ENCODE assay signal across 10 mouse cellular contexts in the genomic region with DNA sequence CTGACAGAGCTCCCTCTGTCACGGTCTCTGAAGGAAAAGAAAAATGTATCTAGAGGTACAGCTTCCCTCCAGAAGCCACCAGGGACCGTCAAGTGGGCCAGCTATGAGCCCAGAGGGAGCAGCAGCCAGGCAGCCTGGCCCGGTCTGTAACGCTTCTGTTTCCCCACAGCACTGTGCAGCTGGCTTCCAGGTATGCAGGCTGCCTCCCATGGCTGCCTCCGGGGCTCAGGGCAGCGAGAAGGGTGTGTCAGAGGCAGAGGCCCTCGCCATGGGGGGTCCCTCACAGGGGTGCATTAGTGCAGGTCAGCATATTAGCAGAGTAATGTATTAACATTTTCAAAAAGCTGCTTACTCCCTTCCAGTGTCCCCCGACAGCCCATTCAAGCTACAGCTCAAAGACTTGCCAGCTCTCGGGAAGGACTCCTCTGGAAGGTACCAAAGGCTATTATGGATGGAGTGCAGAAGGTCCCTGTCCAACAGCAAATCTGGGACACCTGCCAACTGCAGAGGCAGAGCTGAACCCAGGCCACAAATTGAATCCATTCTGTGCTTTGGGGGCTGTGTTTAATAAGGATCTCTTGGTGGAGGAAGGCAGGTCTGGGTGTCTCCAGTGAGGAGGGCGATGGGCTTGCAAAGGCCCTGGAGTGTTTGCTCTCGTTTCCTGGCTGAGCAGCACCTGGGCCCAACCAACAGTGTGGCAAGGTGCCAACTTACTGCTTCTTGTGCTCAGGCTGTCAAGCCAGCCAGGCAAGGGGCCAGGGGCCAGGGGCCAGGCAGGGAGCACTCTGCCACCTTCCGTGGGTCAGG. TPM values are rescaled to one million over a fixed set of nuclear protein-coding genes. Genes with fewer than 3 reads are reported as not detected.
DNase-seq lines count a peak whose midpoint lies in the region; ATAC-seq and TF ChIP-seq lines count a peak whose summit lies in the region.
"Had no signal": no experiment of that assay in that cellular context is flagged by ENCODE, and none has a peak within 500 bp of the region (broad histone marks: within the 10 kb centered on the region; RNA-seq: fewer than 3 reads in every experiment).

No protein-coding gene starts in this region.

- WGBS in embryonic facial prominence, embryonic 13.5 days, result 82% methylated on average over 12 of the region's 12 CpGs
- WGBS in embryonic facial prominence, embryonic 10.5 days, result 89% methylated on average over 12 of the region's 12 CpGs
- 67% methylated on average over 12 of the region's 12 CpGs for WGBS in stomach, postnatal 0 days

- H3K4me2 ChIP-seq in embryonic facial prominence, embryonic 13.5 days, result no peak overlapping the region
- no peak overlapping the region for H3K4me2 ChIP-seq in stomach, postnatal 0 days (replicated peaks; ENCODE audit: low read depth)
- H3K4me2 ChIP-seq: neural tube, embryonic 12.5 days had no signal

- no peak for TF ChIP-seq EP300 in stomach, postnatal 0 days (optimal IDR thresholded peaks at IDR 0.05)

- no peak for TF ChIP-seq CTCF in stomach, postnatal 0 days (IDR thresholded peaks at IDR 0.05; ENCODE audit: low read depth)
- TF ChIP-seq CTCF in left cerebral cortex, adult 2 months (IDR thresholded peaks at IDR 0.05), result no peak

- intact Hi-C loops in left cerebral cortex, adult 2 months (cut with DNase I), result no loop called here

- H3K4me1 ChIP-seq in embryonic facial prominence, embryonic 13.5 days, result peaks cover 8% of the 10 kb centered on the region
- H3K4me1 ChIP-seq in embryonic facial prominence, embryonic 10.5 days, result no peaks in the 10 kb centered on the region
- H3K4me1 ChIP-seq in stomach, postnatal 0 days (replicated peaks; ENCODE audit: control insufficient read depth, insufficient read depth), result no peaks in the 10 kb centered on the region
- H3K4me1 ChIP-seq: neural tube, embryonic 12.5 days had no signal

- ATAC-seq in embryonic facial prominence, embryonic 13.5 days (ENCODE audit: insufficient number of reproducible peaks, insufficient read depth, low FRiP score, low TSS enrichment, low read depth), result no peak
- no peak for ATAC-seq in stomach, postnatal 0 days (ENCODE audit: low FRiP score, low TSS enrichment)

- 0 out of 2 replicates have a peak overlapping the region, but pooled peaks have one; percentile 48 for H3K27ac ChIP-seq in embryonic facial prominence, embryonic 13.5 days
- no peak overlapping the region for H3K27ac ChIP-seq in embryonic facial prominence, embryonic 10.5 days (replicated peaks)
- H3K27ac ChIP-seq in stomach, postnatal 0 days (replicated peaks), result no peak overlapping the region
- H3K27ac ChIP-seq in left cerebral cortex, adult 2 months, result no peak overlapping the region
- H3K27ac ChIP-seq: neural tube, embryonic 12.5 days had no signal

- H3K36me3 ChIP-seq in embryonic facial prominence, embryonic 13.5 days, result peaks cover 64% of the 10 kb centered on the region
- peaks cover 66% of the 10 kb centered on the region for H3K36me3 ChIP-seq in embryonic facial prominence, embryonic 10.5 days (replicated peaks)
- H3K36me3 ChIP-seq in stomach, postnatal 0 days (ENCODE audit: control insufficient read depth, insufficient read depth, low read length), result peaks cover 43% of the 10 kb centered on the region

- H3K4me3 ChIP-seq in embryonic facial prominence, embryonic 13.5 days, result no peak overlapping the region
- H3K4me3 ChIP-seq in embryonic facial prominence, embryonic 10.5 days, result no peak overlapping the region
- H3K4me3 ChIP-seq in stomach, postnatal 0 days (ENCODE audit: low read depth, low read length), result no peak overlapping the region
- H3K4me3 ChIP-seq in left cerebral cortex, adult 2 months, result no peak overlapping the region
- H3K4me3 ChIP-seq: neural tube, embryonic 12.5 days had no signal

- H3K9ac ChIP-seq in embryonic facial prominence, embryonic 13.5 days, result peak overlapping the region; percentile 46
- H3K9ac ChIP-seq in stomach, postnatal 0 days (ENCODE audit: low read length), result no peak overlapping the region
- H3K9ac ChIP-seq: neural tube, embryonic 12.5 days had no signal

- no peaks in the 10 kb centered on the region for H3K9me3 ChIP-seq in embryonic facial prominence, embryonic 13.5 days
- H3K9me3 ChIP-seq in embryonic facial prominence, embryonic 10.5 days, result no peaks in the 10 kb centered on the region
- no peaks in the 10 kb centered on the region for H3K9me3 ChIP-seq in stomach, postnatal 0 days (ENCODE audit: control insufficient read depth, low read length)
- H3K9me3 ChIP-seq: neural tube, embryonic 12.5 days had no signal

- DNase-seq in embryonic facial prominence, embryonic 10.5 days (ENCODE audit: low spot score), result no peak
- DNase-seq in right cerebral cortex, postnatal 10 days (ENCODE audit: low spot score in 2 of 2), result peak; percentile 61 to 69
- no peak for DNase-seq in right cerebral cortex, adult 2 months (ENCODE audit: low spot score in 2 of 2)
- peak; percentile 89 to 91 for DNase-seq in kidney, postnatal 36 days
- DNase-seq in stomach, postnatal 0 days (ENCODE audit: low spot score), result peak; percentile 31
- no peak for DNase-seq in left cerebral cortex, adult 2 months (ENCODE audit: extremely low spot score in 1 of 2, low spot score in 2 of 2)
- no peak for DNase-seq in layer of hippocampus, postnatal 14 days (ENCODE audit: low spot score in 2 of 2)
- DNase-seq: B cell, adult 2 months had no signal

- no peaks in the 10 kb centered on the region for H3K27me3 ChIP-seq in embryonic facial prominence, embryonic 13.5 days
- H3K27me3 ChIP-seq in embryonic facial prominence, embryonic 10.5 days (replicated peaks; ENCODE audit: low read depth, poor library complexity, severe bottlenecking), result no peaks in the 10 kb centered on the region
- H3K27me3 ChIP-seq in stomach, postnatal 0 days (ENCODE audit: control insufficient read depth, insufficient read depth, low read length), result no peaks in the 10 kb centered on the region
- H3K27me3 ChIP-seq: neural tube, embryonic 12.5 days had no signal

RNA-seq across cellular contexts. Expression of a gene that starts 6.6 kb away (rescaled TPM):
- polyA plus RNA-seq in embryonic facial prominence, embryonic 13.5 days (2015; fragmentation: Nextera tagmentation; extraction: Ambion mirVana), result 6.1 and 7.8 TPM in 2 replicates
- 11.0 and 11.3 TPM in 2 replicates for polyA plus RNA-seq in embryonic facial prominence, embryonic 10.5 days (2016; fragmentation: Nextera tagmentation; extraction: Ambion mirVana)
- 1.4 and 1.6 TPM in 2 replicates for polyA plus RNA-seq in stomach, postnatal 0 days (2015; fragmentation: Nextera tagmentation; extraction: Ambion mirVana)
- 10 to 100 TPM; 68.1 to 71.3 TPM for total RNA-seq in left cerebral cortex, adult 2 months (2021)
- 10 to 100 TPM; 36.3 to 41.7 TPM for total RNA-seq in layer of hippocampus, postnatal 14 days (2021)

RNA-seq across cellular contexts. Expression of a gene that starts 11.2 kb away (rescaled TPM):
- 76.7 and 83.5 TPM in 2 replicates for polyA plus RNA-seq in embryonic facial prominence, embryonic 13.5 days (2015; fragmentation: Nextera tagmentation; extraction: Ambion mirVana)
- 65.6 and 69.4 TPM in 2 replicates for polyA plus RNA-seq in embryonic facial prominence, embryonic 10.5 days (2016; fragmentation: Nextera tagmentation; extraction: Ambion mirVana)
- polyA plus RNA-seq in stomach, postnatal 0 days (2015; fragmentation: Nextera tagmentation; extraction: Ambion mirVana), result 77.7 and 81.1 TPM in 2 replicates
- total RNA-seq in left cerebral cortex, adult 2 months (2021), result 10 to 100 TPM; 44.9 to 45.9 TPM
- 10 to 100 TPM; 40.9 to 52.0 TPM for total RNA-seq in layer of hippocampus, postnatal 14 days (2021)

RNA-seq across cellular contexts. Expression of a gene that starts 21.2 kb away (rescaled TPM):
- polyA plus RNA-seq in embryonic facial prominence, embryonic 13.5 days (2015; fragmentation: Nextera tagmentation; extraction: Ambion mirVana), result 0.22 and 0.32 TPM in 2 replicates
- 0.05 and 0.11 TPM in 2 replicates for polyA plus RNA-seq in embryonic facial prominence, embryonic 10.5 days (2016; fragmentation: Nextera tagmentation; extraction: Ambion mirVana)
- polyA plus RNA-seq in stomach, postnatal 0 days (2015; fragmentation: Nextera tagmentation; extraction: Ambion mirVana), result 0.05 and 0.11 TPM in 2 replicates
- under 1 TPM; 0.26 to 0.61 TPM for total RNA-seq in left cerebral cortex, adult 2 months (2021)
- under 1 TPM; 0.24 to 0.37 TPM for total RNA-seq in layer of hippocampus, postnatal 14 days (2021)

RNA-seq across cellular contexts. Expression of a gene that starts 56.7 kb away (rescaled TPM):
- polyA plus RNA-seq in embryonic facial prominence, embryonic 13.5 days (2015; fragmentation: Nextera tagmentation; extraction: Ambion mirVana), result 771 and 792 TPM in 2 replicates
- polyA plus RNA-seq in embryonic facial prominence, embryonic 10.5 days (2016; fragmentation: Nextera tagmentation; extraction: Ambion mirVana), result 399 and 480 TPM in 2 replicates
- 244 and 247 TPM in 2 replicates for polyA plus RNA-seq in stomach, postnatal 0 days (2015; fragmentation: Nextera tagmentation; extraction: Ambion mirVana)
- total RNA-seq in left cerebral cortex, adult 2 months (2021), result 1 to 10 TPM; 4.8 to 4.9 TPM
- 10 to 100 TPM; 11.3 to 14.1 TPM for total RNA-seq in layer of hippocampus, postnatal 14 days (2021)

Comparison
In these comparisons a context has a peak if more than half of its experiments do, and no peak if none do; other contexts are left out.
1. DNase-seq: peak in right cerebral cortex, postnatal 10 days (2 of 2), kidney, postnatal 36 days (2 of 2) and stomach, postnatal 0 days (single experiment); none in embryonic facial prominence, embryonic 10.5 days (single experiment), right cerebral cortex, adult 2 months (0 of 2), left cerebral cortex, adult 2 months (0 of 2) and layer of hippocampus, postnatal 14 days (0 of 2).